Mouse (Mus musculus) layer of hippocampus, adult 8-10 months (tissue): Measurements from ENCODE around the gene Cntnap5b. TPM values are rescaled to one million over a fixed set of nuclear protein-coding genes. Genes with fewer than 3 reads are reported as not detected.
"Not testable (repeated sequence)": the region's sequence is repeated elsewhere in the genome, so short reads cannot be mapped to it uniquely, and the experiment has no call there.

Experiments used
- DNase-seq, 2 experiments: peaks; one replicate each; pipeline ENCODE4 v3.0.0; 2022; ENCODE audit warnings: low spot score in 2 of 2
- total RNA-seq, 4 experiments: library from RNA; stranded (reverse); gene quantifications; 2 replicates each; pipeline ENCODE4 v1.2.4; 2022

Gene Cntnap5b
- total RNA-seq: 10 to 100 TPM; 18.2 to 22.3 (median 20.1) TPM

DNA sequence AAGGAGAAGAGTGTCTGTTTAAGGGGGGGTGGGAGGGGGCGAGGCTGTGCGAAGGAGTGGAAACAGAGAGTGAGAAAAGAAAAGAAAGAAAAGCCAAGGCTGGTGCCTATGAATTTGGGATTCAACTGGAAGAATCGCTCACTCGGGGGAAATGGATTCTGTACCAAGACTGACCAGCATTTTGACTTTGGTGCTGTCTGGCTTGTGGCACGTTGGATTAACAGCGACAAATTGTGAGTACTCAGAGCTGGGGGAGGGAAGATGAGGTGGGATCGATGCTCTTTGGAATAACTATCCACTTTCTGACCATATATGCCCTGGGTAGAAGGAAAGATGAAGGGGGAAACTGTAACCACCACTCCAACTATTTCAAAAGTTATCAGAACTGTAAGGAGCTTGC lies at the start of gene Cntnap5b:
Gene Cntnap5b, plus strand, starts transcription at position 152 of the 400 bp plus-strand sequence.
- no peak for DNase-seq

DNA sequence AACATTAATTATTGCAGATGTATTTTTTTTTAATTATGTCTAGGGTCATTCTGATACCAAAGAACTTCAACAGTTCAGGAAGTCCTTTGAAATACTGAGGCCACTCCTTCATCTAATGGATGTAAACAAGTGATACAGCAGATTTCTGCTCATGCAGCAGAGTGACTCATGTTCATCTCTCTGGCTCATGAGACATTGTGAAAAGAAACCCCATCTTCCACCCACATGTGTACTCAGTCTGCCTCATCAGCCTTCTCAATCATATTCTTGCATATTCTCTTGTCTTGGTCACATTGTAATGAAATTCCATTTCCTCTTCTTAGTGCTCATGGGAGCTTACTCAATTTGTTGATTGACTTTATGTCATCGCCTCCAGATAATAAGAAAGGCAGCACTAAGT lies 12.6 kb upstream of the Cntnap5b start:
- DNase-seq: no peak

DNA sequence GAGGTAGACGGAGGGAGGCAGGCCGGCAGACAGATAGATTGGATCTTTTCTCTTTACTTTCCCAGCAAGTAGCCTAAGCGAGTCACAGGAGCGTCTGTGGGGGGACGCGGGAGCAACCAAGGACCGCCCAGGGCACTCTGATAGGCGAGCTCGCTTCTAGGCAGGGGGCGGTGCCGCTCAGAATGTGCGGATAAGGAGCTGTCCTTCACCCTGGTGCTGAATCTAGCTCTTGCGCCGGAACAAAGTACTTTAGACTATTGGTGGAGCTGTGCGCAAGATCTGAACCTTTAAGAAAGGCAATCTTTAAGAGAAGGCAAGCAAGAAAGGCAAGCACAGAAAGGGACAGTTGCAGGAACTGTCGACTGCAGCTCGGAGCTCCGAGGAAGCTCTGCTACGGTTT lies 382 bp upstream of the Cntnap5b start:
- DNase-seq: peak; percentile 15 to 52

DNA sequence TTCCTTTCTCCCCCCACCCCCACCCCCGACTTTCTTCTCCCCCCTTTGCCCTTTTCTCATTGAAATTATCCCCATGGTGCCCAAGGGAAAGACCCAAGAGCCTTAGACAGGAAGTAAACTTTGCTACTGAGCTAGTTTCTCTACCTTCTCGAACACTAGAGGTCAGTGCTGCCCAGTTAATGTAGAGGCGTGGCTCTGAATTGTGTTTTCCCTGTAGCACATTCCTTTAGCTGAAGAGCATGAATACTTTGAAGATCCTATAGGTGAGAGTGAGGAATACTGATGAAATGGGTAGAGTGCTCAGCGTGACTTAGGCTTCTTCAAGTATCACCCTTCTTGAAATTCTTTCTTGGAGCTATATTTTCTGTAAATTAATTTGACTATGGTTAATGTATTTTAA lies 1.6 kb downstream of the Cntnap5b start:
- DNase-seq: peak; percentile 25 to 40

DNA sequence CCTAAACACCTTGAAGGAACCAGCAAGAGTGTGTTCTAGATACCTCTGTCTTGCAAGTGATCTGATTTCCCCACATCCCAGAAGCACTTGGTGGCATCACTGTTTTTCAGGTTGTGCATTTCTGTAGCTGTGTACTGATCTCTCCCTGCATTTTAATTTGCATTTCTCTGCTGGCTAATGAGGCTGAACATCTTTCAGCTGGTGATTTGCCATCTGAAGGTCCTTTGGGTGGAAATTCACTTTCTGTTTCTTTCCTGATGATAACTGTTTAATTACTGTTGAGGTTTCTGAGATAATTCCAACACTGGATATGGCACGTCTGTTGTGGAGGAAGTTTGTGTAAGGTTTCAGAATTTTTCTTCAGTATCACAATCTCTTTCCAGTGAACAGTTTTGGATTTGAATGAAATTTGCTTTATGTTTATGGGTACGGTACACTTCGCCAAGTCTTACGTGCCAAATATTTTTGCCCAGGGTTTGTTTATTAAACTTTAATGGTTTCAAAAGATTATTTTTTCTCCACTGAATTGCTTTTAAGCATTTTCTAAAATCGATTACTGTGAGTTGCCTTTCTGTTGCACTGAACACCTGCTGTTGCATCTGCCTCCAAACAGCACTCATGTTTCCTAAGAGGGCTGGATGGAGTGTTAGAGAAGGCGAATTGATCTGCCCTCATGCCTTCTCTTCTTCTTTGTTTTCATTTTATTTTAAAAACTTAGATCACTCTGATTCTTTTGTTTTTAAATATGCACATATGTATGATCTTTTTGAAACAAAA lies 41.0 kb downstream of the Cntnap5b start:
- peak; percentile 11 to 18 for DNase-seq

DNA sequence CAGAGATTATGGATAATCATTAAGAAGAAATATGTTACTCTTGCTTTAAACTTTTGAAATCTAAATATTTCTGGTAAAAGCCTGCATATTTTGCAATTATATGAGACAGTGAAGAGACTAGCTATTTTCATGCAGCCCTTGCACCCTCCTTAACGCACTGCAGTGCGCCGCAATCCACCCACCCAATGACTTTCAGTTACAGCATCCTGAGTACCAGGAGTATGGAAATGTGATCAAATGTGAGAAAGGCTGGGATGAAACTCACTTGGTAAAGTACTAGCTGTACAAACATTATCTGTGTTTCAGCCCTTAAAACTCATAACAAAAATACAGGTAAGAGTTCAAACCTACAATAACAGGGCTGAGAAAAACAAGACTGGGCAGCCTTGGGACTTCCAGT lies 99.8 kb downstream of the Cntnap5b start:
- DNase-seq: no peak

DNA sequence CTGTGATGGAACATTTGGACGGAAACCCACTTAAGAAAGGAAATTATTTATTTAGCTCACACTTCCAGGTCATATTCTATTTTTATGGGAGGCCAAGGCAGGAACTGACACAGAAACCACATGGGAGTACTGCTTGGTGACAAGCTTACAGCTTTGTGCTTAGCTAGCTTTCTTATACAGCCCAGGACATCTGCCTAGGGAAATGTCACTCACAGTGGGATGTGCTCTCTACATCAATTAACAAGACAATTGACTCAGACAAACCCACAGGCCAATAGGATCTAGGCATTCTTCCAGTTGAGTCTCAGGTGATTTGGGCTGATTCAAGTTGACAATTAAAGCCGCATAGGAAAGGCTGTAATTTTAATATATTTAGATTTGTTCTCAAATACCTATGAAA lies 135.2 kb downstream of the Cntnap5b start:
- no peak for DNase-seq

DNA sequence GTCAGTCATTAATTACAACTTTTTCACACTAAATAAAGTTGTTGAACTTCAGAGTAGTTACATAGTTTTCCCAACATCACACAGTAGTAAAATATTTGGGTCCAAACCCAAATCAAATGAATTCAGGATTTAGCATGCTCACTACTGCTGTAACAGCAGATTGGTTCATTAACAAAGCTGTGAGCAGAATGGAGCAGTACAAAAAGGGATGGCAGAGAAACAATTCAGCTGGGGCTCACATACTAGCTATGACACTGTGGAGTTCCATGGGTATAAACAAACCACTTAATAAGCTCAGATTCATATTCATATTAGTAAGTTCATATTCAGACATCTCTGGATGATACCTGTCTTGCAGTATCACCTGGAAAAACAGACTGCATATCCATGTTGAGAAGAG lies 170.9 kb downstream of the Cntnap5b start:
- no peak for DNase-seq

DNA sequence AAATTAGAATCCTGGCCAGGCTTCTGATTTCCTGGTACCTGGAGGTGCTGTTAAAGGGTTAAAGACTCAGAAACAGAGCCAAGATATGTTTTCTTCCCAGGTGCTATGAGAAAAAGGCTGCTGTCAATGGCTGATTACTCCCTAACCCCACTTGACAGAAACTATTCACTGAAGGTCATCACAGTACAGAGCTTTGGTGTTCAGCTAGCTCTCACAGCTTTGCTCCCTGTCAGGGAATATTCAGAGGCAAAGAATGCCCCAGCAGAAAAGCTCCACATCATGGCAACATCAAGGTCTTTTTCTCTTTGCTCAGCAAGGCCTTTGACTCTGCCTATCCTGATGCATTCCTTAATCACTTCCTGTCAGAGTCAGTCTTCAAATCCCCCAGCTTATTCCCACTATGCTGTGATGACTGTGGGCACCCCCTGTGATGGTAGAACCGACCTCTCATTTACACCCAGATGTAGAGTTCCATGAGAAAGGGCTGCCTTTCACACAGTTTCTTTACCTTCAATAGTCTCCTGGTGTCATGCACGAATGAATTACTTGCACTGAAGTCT lies 186.9 kb downstream of the Cntnap5b start:
- DNase-seq: no peak

DNA sequence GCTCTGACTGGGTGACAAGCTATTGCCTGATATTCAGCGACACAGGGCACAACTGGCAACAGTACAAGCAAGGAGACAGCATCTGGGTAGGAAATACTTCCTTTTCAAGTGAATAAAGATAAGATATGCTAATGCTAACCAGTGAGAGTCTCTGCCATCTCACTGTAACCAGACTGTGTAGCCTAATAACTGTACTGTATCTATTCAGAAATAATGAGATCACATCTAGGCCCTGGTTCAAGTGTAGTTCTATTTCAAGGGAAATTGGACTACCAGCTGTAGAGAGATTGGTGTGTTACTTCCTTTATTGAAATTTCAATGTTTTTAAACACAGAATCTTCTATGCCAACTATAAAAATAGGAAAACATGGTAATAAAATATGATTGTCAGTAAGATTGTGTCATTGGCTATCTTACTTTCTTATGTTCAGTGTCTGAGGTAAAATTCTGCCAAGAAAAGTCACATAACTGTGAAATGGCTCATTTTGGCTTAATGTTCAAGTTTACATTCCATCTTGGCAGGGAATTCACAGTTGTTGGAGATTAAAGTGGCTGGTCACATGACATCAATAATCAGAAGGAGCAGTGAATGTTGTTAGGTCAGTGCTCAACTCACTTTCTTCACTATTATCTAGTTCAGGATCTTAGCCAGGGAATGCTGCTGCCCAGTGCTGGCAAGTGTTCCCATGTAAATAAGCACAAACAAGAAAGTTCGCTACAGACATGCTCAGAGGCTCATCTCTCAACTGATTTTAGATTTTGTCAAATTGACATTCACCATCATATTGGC lies 194.9 kb downstream of the Cntnap5b start:
- DNase-seq: no peak

DNA sequence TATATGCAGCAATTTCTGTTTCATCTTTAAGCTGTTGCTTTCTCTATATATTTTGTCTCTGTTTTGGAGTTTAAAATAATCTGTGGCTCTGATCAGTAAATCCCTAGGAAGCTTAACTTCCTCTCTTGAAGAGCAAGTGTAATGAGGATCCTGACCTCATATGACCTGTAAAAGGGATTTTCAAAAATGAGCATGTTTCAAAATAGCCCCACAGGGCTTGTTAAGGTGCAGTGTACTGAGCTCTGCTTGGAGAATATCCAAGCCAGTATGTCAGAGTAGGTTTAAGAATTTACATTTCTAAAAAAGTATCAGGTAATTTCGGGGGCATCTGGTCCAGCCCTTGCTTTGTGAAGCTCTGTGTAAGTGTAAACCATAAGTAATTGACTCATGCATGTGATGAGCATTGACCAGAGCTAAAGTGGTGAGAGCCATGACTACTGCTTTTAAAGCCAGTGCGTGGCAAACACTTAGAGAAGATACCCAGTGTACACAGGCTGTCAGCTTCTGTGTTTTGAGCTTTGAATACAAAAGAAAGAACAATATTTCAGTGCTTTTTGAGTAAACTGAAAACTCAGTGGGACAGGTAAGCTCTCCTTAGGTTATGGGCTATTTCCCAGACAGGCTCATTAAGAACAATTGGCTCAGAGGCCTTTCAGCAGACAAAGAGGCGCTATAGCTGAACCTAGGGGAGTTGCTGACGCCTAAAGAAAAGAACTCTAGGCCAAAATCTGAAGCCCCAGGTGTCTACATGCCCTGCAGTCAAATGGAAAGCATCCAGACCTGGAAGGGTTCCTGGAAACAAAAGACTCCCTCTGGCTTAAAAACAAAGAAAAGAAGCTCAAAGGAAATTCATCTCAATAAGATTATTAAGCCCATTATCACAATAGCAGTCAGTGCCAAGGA lies 197.9 kb downstream of the Cntnap5b start:
- no peak for DNase-seq

DNA sequence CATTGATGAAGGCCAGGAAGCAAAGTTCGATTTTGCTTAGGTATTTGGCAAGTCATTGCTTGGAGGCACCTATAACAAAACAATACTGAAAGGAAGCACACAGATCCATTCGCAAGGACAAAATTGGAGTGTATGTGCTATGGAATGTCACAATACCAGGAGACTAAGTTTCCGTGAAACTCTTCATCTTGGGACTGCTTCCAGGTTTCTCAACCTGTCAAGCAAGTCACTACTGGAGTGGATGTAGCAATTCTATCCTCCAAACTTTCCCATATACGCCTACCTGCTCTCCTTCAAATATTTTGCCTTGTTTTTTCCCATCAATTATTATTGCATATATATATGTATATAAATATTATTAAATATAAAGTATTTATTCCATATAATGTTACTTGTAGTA lies 228.7 kb downstream of the Cntnap5b start:
- DNase-seq: not testable (repeated sequence)

DNA sequence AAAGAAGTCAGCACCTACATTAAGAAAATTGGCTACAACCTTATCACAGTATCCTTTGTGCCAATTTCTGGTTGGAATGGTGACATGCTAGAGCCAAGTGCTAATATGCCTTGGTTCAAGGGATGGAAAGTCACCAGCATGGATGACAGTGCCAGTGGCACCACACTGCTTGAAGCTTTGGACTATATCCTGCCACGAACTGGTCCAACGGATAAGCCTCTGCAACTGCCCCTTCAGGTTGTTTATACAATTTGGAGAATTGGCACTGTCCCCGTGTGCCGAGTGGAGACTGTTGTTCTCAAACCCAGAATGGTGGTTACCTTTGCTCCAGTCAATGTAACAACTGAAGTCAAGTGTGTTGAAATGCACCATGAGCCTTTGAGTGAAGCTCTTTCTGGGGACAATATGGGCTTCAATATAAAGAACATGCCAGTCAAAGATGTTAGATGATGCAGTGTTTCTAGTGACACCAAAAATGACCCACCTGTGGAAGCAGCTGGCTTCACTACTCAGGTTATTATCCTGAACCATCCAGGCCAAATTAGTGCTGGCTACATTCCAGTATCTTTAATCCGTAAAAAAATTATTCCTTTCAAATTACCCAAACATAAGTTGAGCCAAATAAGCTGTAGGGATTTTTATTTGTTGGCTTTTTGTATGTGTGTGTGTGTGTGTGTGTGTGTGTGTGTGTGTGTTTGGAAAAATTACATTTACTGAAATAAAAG lies 233.6 kb downstream of the Cntnap5b start:
- DNase-seq: no peak

DNA sequence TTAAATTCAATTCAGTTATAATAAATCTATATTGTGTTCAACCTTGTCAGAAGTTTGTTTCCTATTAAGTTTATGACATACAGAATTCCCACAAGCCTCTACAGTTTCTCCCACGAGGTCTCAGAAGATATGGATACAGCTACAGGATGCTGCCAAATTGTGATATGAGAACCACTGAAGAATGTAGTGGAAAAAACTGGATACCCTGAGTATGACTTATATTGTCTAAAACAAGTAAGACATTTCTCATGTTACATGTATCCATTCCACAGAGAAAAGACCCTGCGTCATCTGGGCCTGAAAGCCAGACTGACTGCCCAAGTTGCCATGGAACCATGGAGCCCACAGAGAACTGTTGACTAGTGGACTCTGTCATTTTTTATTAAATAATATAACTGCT lies 269.2 kb downstream of the Cntnap5b start:
- no peak for DNase-seq

DNA sequence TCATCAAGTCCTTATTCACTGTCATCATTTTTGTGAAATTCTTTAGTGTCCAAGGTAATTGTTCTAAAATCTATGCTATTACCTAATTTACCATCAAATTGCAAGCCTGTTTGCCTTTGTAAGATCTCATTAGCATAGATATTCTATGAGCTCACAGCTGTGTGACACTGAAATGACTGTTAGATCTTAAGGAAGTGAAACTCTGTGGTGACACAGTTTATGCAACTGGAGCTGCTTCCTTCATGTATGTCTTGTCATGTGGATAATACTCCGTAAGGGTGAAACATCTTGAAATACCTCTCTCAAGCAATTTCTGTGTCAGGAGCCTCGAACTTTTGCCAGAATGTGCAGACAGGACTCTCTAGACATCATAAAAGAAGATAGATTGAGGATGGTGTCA lies 307.2 kb downstream of the Cntnap5b start:
- DNase-seq: no peak

DNA sequence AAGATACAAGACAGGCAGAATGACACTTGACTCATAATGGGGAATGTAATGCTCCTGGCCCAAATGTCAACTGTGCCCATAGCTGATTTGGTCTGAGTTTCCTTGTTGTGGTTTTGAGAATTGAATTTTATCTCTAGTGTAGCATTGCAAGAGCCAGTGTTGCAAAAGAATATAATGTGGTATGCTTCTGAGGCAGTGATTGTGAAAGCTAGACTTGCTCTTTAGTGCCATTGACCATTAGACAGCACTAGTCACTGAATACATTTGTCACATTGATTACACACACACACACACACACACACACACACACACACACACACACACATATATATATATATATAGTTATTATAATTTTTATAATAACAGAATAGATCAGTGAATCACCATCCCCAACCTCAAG lies 328.0 kb downstream of the Cntnap5b start:
- no peak for DNase-seq

DNA sequence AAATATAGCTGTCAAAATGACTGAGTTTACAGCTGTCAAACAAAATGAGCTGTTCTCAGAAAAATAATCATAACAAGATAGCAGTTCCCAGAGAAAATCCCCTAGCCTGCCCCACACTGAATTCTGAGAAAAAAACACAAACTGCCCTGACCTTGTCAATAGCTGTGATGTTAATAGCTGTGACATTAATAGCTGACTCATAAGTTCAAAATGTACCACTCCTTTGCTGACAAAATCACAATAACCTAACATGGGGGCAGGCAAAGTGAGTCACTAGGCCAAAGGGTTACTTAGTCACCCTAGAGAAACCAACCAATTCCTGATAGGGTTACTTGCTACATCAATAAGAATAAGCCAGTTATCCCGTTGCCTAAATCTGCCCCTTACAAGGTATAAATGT lies 328.5 kb downstream of the Cntnap5b start:
- no peak for DNase-seq

DNA sequence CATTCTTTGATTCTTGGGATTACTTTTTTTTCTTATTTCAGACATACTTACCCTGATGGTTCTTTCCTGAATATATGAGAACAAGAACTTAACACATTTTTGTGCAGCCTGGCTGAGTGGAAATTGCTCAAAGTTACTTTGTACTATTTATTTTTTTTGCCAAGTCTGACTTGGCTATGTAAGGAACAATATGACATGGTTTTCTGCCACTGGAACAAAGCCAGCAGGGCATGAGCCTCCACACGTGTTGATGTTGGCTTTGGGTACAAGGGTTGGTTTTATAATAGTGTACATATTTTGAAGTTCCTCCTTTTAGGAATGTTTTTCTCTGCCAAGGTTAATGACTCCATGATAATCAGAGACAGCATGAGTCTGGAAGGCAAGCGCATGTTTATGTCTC lies 331.8 kb downstream of the Cntnap5b start:
- no peak for DNase-seq

DNA sequence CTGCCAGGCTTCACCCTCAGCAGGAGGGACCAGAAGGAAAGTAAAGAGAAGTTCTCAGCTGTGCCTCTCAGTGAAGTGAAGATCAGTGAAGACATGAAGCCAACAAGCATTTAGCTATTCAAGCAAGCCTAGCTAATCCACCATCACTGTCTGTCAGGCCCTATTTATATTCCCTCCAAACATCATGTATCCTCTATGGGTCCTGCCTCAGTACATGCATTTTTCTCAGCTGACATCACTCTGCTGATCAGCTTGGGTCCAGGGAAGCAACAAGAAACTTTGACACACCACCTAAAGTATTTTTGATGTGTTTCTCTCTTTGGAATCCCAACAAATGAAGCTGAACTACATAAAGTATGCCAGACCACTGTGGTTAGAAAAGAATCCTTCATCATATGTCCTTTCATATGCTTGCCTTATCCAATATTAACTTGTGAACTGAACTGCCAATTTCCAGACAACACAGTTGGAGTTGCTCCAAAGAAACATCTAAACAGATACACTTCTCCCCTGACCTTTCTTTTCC lies 349.9 kb downstream of the Cntnap5b start:
- no peak for DNase-seq

DNA sequence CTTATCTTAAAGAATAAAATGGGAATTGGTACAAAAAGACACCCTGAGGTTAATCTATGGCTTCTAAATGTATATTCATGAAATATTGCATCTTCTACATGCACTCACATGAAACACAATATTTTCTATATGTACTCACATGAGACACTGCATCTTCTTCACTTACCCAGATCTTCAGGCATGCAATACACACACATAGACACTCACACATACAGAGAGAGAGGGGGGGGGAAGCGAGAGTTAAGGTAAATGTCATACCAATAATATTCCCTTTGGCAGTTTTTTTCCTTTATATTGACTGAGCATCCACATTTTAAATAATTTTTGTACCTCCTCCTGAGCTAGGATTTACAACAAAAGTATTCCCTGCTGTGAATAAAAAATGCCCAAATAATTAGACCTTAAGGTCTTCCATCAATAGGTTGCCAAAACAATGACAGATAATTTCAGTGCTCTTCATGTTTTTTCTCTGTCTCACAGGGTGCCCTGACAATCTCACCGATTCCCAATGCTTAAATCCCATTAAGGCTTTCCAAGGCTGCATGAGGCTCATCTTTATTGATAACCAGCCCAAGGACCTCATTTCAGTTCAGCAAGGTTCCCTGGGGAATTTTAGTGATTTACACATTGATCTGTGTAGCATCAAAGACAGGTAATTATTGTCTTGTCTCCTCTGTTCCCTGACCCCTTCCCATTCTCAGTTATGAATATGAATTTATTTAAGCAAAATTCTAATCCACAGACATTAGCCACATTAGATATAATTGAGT lies 391.2 kb downstream of the Cntnap5b start:
- DNase-seq: no peak
